Mouse (Mus musculus): ENCODE data around the gene Acad10. TPM values are rescaled to one million over a fixed set of nuclear protein-coding genes. Genes with fewer than 3 reads are reported as not detected.

Gene Acad10
- polyA plus RNA-seq, 1 experiment from 2014 or later = 2.5 TPM

- 81% methylated on average over 5 of the region's 5 CpGs for WGBS
Measured at GRCm38 (mm10) chr5:121585699-121586098, 74.6 kb downstream of the Acad10 start.

GRCm38 (mm10) chr5:121585005-121585404, 75.3 kb downstream of the Acad10 start:
- H3K4me1 ChIP-seq (ENCODE audit: control insufficient read depth, insufficient read depth, low read length) = no peaks in the 10 kb centered on the region
- H3K4me2 ChIP-seq = no peak overlapping the region
- DNase-seq (ENCODE audit: low spot score, missing footprints) (no peak), ATAC-seq (ENCODE audit: low FRiP score) (no peak)
- no peak overlapping the region for H3K27ac ChIP-seq (ENCODE audit: low read depth, low read length)
- no peak overlapping the region for H3K4me3 ChIP-seq (ENCODE audit: low read depth, low read length)
- H3K36me3 ChIP-seq (ENCODE audit: control insufficient read depth, insufficient read depth, low read length) = no peaks in the 10 kb centered on the region
- no peak overlapping the region for H3K9ac ChIP-seq (ENCODE audit: low read length)
- H3K27me3 ChIP-seq (ENCODE audit: control insufficient read depth, insufficient read depth, low read length) = no peaks in the 10 kb centered on the region
- 94% methylated on average over 10 of the region's 10 CpGs for WGBS
- no peaks in the 10 kb centered on the region for H3K9me3 ChIP-seq (ENCODE audit: control insufficient read depth, low read length)

More at GRCm38 (mm10) chr5:121585699-121586098, 74.6 kb downstream of the Acad10 start:
- Histone ChIP-seq H3K27me3 (ENCODE audit: control insufficient read depth, insufficient read depth, low read length) (no peaks in the 10 kb centered on the region), H3K36me3 (ENCODE audit: control insufficient read depth, insufficient read depth, low read length) (no peaks in the 10 kb centered on the region), H3K9me3 (ENCODE audit: control insufficient read depth, low read length) (no peaks in the 10 kb centered on the region), H3K27ac (ENCODE audit: low read depth, low read length) (no peak overlapping the region), H3K9ac (ENCODE audit: low read length) (no peak overlapping the region), H3K4me2 (no peak overlapping the region), H3K4me1 (ENCODE audit: control insufficient read depth, insufficient read depth, low read length) (no peaks in the 10 kb centered on the region), H3K4me3 (ENCODE audit: low read depth, low read length) (no peak overlapping the region)
- no peak for DNase-seq (ENCODE audit: low spot score, missing footprints)
- no peak for ATAC-seq (ENCODE audit: low FRiP score)

GRCm38 (mm10) chr5:121583765-121584501, 76.4 kb downstream of the Acad10 start:
- Histone ChIP-seq H3K9me3 (ENCODE audit: control insufficient read depth, low read length) (no peaks in the 10 kb centered on the region), H3K4me3 (ENCODE audit: low read depth, low read length) (no peak overlapping the region), H3K27me3 (ENCODE audit: control insufficient read depth, insufficient read depth, low read length) (no peaks in the 10 kb centered on the region), H3K9ac (ENCODE audit: low read length) (no peak overlapping the region), H3K36me3 (ENCODE audit: control insufficient read depth, insufficient read depth, low read length) (no peaks in the 10 kb centered on the region), H3K27ac (ENCODE audit: low read depth, low read length) (no peak overlapping the region), H3K4me2 (no peak overlapping the region), H3K4me1 (ENCODE audit: control insufficient read depth, insufficient read depth, low read length) (no peaks in the 10 kb centered on the region)
- DNase-seq (ENCODE audit: low spot score, missing footprints) (no peak), ATAC-seq (ENCODE audit: low FRiP score) (no peak)
- 59% methylated on average over 12 of the region's 12 CpGs for WGBS

GRCm38 (mm10) chr5:121581945-121582344, 78.4 kb downstream of the Acad10 start:
- Histone ChIP-seq H3K9ac (ENCODE audit: low read length) (no peak overlapping the region), H3K4me2 (no peak overlapping the region), H3K36me3 (ENCODE audit: control insufficient read depth, insufficient read depth, low read length) (no peaks in the 10 kb centered on the region), H3K9me3 (ENCODE audit: control insufficient read depth, low read length) (no peaks in the 10 kb centered on the region), H3K27ac (ENCODE audit: low read depth, low read length) (no peak overlapping the region), H3K4me3 (ENCODE audit: low read depth, low read length) (no peak overlapping the region), H3K27me3 (ENCODE audit: control insufficient read depth, insufficient read depth, low read length) (no peaks in the 10 kb centered on the region), H3K4me1 (ENCODE audit: control insufficient read depth, insufficient read depth, low read length) (no peaks in the 10 kb centered on the region)
- WGBS = 88% methylated on average over 8 of the region's 8 CpGs
- no peak for ATAC-seq (ENCODE audit: low FRiP score)
- no peak for DNase-seq (ENCODE audit: low spot score, missing footprints)

- no peak for ATAC-seq (ENCODE audit: low FRiP score)
- H3K4me3 ChIP-seq (ENCODE audit: low read depth, low read length) = no peak overlapping the region
- no peak overlapping the region for H3K9ac ChIP-seq (ENCODE audit: low read length)
- no peaks in the 10 kb centered on the region for H3K36me3 ChIP-seq (ENCODE audit: control insufficient read depth, insufficient read depth, low read length)
- H3K27me3 ChIP-seq (ENCODE audit: control insufficient read depth, insufficient read depth, low read length) = no peaks in the 10 kb centered on the region
- no peak overlapping the region for H3K4me2 ChIP-seq
- 88% methylated on average over 11 of the region's 11 CpGs for WGBS
- no peak for DNase-seq (ENCODE audit: low spot score, missing footprints)
- H3K9me3 ChIP-seq (ENCODE audit: control insufficient read depth, low read length) = no peaks in the 10 kb centered on the region
- no peaks in the 10 kb centered on the region for H3K4me1 ChIP-seq (ENCODE audit: control insufficient read depth, insufficient read depth, low read length)
- no peak overlapping the region for H3K27ac ChIP-seq (ENCODE audit: low read depth, low read length)
Measured at GRCm38 (mm10) chr5:121576927-121577488, 83.3 kb downstream of the Acad10 start.

- Histone ChIP-seq H3K4me2 (no peak overlapping the region), H3K36me3 (ENCODE audit: control insufficient read depth, insufficient read depth, low read length) (no peaks in the 10 kb centered on the region), H3K4me1 (ENCODE audit: control insufficient read depth, insufficient read depth, low read length) (no peaks in the 10 kb centered on the region), H3K9me3 (ENCODE audit: control insufficient read depth, low read length) (no peaks in the 10 kb centered on the region), H3K27ac (ENCODE audit: low read depth, low read length) (no peak overlapping the region), H3K4me3 (ENCODE audit: low read depth, low read length) (no peak overlapping the region), H3K9ac (ENCODE audit: low read length) (no peak overlapping the region), H3K27me3 (ENCODE audit: control insufficient read depth, insufficient read depth, low read length) (no peaks in the 10 kb centered on the region)
- ATAC-seq (ENCODE audit: low FRiP score) = no peak
- 96% methylated on average over 11 of the region's 11 CpGs for WGBS
- no peak for DNase-seq (ENCODE audit: low spot score, missing footprints)
Measured at GRCm38 (mm10) chr5:121575867-121576266, 84.4 kb downstream of the Acad10 start.

- no peaks in the 10 kb centered on the region for H3K4me1 ChIP-seq (ENCODE audit: control insufficient read depth, insufficient read depth, low read length)
- no peak for ATAC-seq (ENCODE audit: low FRiP score)
- no peak for DNase-seq (ENCODE audit: low spot score, missing footprints)
- H3K4me3 ChIP-seq (ENCODE audit: low read depth, low read length) = no peak overlapping the region
- no peaks in the 10 kb centered on the region for H3K36me3 ChIP-seq (ENCODE audit: control insufficient read depth, insufficient read depth, low read length)
- H3K27ac ChIP-seq (ENCODE audit: low read depth, low read length) = no peak overlapping the region
- H3K4me2 ChIP-seq = no peak overlapping the region
- no peak overlapping the region for H3K9ac ChIP-seq (ENCODE audit: low read length)
- 91% methylated on average over 13 of the region's 13 CpGs for WGBS
- no peaks in the 10 kb centered on the region for H3K9me3 ChIP-seq (ENCODE audit: control insufficient read depth, low read length)
- H3K27me3 ChIP-seq (ENCODE audit: control insufficient read depth, insufficient read depth, low read length) = no peaks in the 10 kb centered on the region
Measured at GRCm38 (mm10) chr5:121574145-121574544, 86.2 kb downstream of the Acad10 start.

Other genes starting within 250 kb of the Acad10 start
- gene Tmem116, start 208.6 kb downstream of the Acad10 start, polyA plus RNA-seq (2014; fragmentation: Nextera tagmentation; extraction: Ambion mirVana) = 0.66 and 1.1 TPM in 2 replicates
- gene Erp29, start 208.0 kb downstream of the Acad10 start, polyA plus RNA-seq (2014; fragmentation: Nextera tagmentation; extraction: Ambion mirVana) = 112 and 122 TPM in 2 replicates
- gene Adam1b, start 157.1 kb downstream of the Acad10 start, polyA plus RNA-seq (2014; fragmentation: Nextera tagmentation; extraction: Ambion mirVana) = 0.07 TPM in 1 of 2 replicates, not detected in the other
- 2.2 and 3.0 TPM in 2 replicates for gene Adam1a, start 115.0 kb downstream of the Acad10 start, polyA plus RNA-seq (2014; fragmentation: Nextera tagmentation; extraction: Ambion mirVana)
- not detected in 2 replicates for gene Gm42878, start 115.0 kb downstream of the Acad10 start, polyA plus RNA-seq (2014; fragmentation: Nextera tagmentation; extraction: Ambion mirVana)
- 52.1 and 53.5 TPM in 2 replicates for gene Mapkapk5, start 114.6 kb downstream of the Acad10 start, polyA plus RNA-seq (2014; fragmentation: Nextera tagmentation; extraction: Ambion mirVana)
- gene Aldh2, start 66.7 kb downstream of the Acad10 start, polyA plus RNA-seq (2014; fragmentation: Nextera tagmentation; extraction: Ambion mirVana) = 53.3 and 54.9 TPM in 2 replicates
- gene Acad12, start 41.6 kb downstream of the Acad10 start, polyA plus RNA-seq (2014; fragmentation: Nextera tagmentation; extraction: Ambion mirVana) = 1.5 TPM in 2 replicates
- gene Brap, start within 50 bp of the Acad10 start, polyA plus RNA-seq (2014; fragmentation: Nextera tagmentation; extraction: Ambion mirVana) = 37.7 and 43.0 TPM in 2 replicates
- gene Atxn2, start 50.8 kb upstream of the Acad10 start, polyA plus RNA-seq (2014; fragmentation: Nextera tagmentation; extraction: Ambion mirVana) = 59.2 and 66.8 TPM in 2 replicates
- 5.8 and 9.4 TPM in 2 replicates for gene Sh2b3, start 177.1 kb upstream of the Acad10 start, polyA plus RNA-seq (2014; fragmentation: Nextera tagmentation; extraction: Ambion mirVana)
- gene Pheta1, start 188.5 kb upstream of the Acad10 start, polyA plus RNA-seq (2014; fragmentation: Nextera tagmentation; extraction: Ambion mirVana) = 25.9 and 27.9 TPM in 2 replicates